Mouse (Mus musculus) ES-E14 (cell line): ENCODE data around the gene Shc3.

Experiments used
- CHD2 ChIP-seq: IDR thresholded peaks from 2 replicates; pipeline ENCODE4 v1.6.1; 2014; ENCODE audit warnings: mild to moderate bottlenecking, low read depth, low read length, inconsistent platforms
- HCFC1 ChIP-seq: IDR thresholded peaks from 2 replicates; pipeline ENCODE4 v1.6.1; 2012; ENCODE audit warnings: low read length, inconsistent platforms, borderline replicate concordance; ENCODE audit not compliant: insufficient read depth
- MAFK ChIP-seq: IDR thresholded peaks from 2 replicates; pipeline ENCODE4 v1.6.1; 2014; ENCODE audit warnings: mild to moderate bottlenecking, low read depth, low read length, inconsistent platforms; ENCODE audit not compliant: insufficient read depth
- ZC3H11A ChIP-seq: IDR thresholded peaks from 2 replicates; pipeline ENCODE4 v1.6.1; 2012; ENCODE audit warnings: low read depth, mild to moderate bottlenecking, inconsistent platforms, low read length, borderline replicate concordance
- ZNF384 ChIP-seq: IDR thresholded peaks from 2 replicates; pipeline ENCODE4 v1.6.1; 2012; ENCODE audit warnings: low read depth, low read length, inconsistent platforms

- TF ChIP-seq ZNF384 (no peak), CHD2 (no peak), MAFK (no peak), ZC3H11A (no peak), HCFC1 (no peak)
These were observed 41.8 kb upstream of the Shc3 start for GRCm38 (mm10) chr13:51611060-51611459.
